Mouse (Mus musculus): ENCODE results near the gene Ttc39a. TPM values are rescaled to one million over a fixed set of nuclear protein-coding genes. Genes with fewer than 3 reads are reported as not detected.

The Ttc39a gene
- total RNA-seq (2014; rRNA removed; ENCODE audit: low replicate concordance) (4.2 and 10.0 TPM in 2 replicates), polyA plus RNA-seq (2015; fragmentation: Nextera tagmentation; extraction: Ambion mirVana) (3.4 and 3.6 TPM in 2 replicates)

DNA sequence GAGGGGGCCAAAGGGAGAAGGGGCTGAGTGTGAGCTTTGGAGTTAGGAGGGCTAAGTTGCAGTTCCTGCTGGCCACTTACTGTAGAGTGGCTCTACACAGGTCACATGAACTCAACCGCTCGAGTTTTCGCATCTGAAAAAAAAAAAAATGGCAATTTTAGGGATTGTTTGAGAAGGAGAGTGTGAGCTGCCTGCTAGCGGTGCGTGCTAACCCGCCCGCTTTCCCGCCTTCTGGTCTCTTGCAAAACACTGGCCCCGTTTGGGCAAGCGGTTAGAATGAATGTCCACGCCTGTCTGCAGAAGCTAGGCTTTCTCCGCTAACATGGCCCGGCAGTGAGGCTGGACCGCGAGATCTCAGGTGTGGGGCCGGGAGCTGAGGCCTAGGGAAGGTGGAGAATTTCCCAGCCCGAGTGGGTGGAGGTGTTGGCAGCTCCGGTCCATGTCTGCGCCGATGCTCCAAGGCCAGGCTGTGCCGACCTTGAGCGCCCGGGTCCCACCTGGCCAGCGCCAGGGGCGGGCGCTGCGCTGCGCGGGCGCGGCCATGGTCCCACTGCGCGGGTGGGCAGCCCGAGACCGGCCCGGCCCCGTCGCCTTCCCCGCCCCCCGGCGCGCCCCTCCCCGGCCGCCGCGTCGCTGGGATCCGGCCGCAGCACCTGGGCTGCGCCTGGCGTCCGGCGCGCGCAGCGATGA, at the start of gene Ttc39a:
Gene Ttc39a (plus strand): TSS at position 138 of the 690 bp plus-strand sequence.
- peak within 1 kb of the TSS; percentile 72 for H3K27ac ChIP-seq (ENCODE audit: low read depth)
- WGBS: under 1% methylated on average over 53 of the region's 56 CpGs
- peak; percentile 49 for ATAC-seq (ENCODE audit: insufficient read depth, low read depth)
- H3K4me1 ChIP-seq (ENCODE audit: control insufficient read depth, insufficient read depth): peaks cover 15% of the 10 kb centered on the region
- no peaks in the 10 kb centered on the region for H3K27me3 ChIP-seq (ENCODE audit: control insufficient read depth, insufficient read depth, low read length)
- no peaks in the 10 kb centered on the region for H3K9me3 ChIP-seq (replicated peaks; ENCODE audit: control insufficient read depth, low read length)
- H3K9ac ChIP-seq (replicated peaks; ENCODE audit: low read depth, low read length): peak within 1 kb of the TSS; percentile 63
- H3K36me3 ChIP-seq (replicated peaks; ENCODE audit: control insufficient read depth, insufficient read depth, low read length): no peaks in the 10 kb centered on the region
- H3K4me2 ChIP-seq (ENCODE audit: low read depth, low read length): peak within 1 kb of the TSS; percentile 81
- peak; percentile 30 for DNase-seq (ENCODE audit: low spot score)
- no peak for TF ChIP-seq CTCF (IDR thresholded peaks at IDR 0.05; ENCODE audit: low read depth)
- no peak for TF ChIP-seq EP300 (IDR thresholded peaks at IDR 0.05; ENCODE audit: low read depth)
- peak within 1 kb of the TSS; percentile 59 for H3K4me3 ChIP-seq (ENCODE audit: low read depth, low read length)

DNA sequence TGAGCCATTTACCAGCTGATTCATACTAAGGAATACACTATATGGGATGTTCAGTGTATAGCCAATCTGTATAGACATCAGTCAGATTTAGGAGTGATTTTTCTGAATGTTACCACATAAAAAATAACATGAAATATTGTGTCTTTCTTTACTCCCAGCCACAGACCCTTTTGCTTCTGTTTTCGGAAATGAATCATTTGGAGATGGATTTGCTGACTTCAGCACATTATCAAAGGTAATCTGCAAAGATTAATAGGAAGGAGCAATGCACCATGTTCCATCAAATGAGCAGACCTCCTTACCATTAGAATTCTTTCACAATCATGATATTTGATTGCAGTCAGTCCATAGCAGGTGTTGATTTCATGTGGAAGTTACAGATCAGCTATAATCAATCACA, 28.3 kb upstream of the Ttc39a start:
- Histone ChIP-seq H3K27me3 (ENCODE audit: control insufficient read depth, insufficient read depth, low read length) (no peaks in the 10 kb centered on the region), H3K9me3 (replicated peaks; ENCODE audit: control insufficient read depth, low read length) (no peaks in the 10 kb centered on the region), H3K27ac (ENCODE audit: low read depth) (no peak overlapping the region), H3K9ac (replicated peaks; ENCODE audit: low read depth, low read length) (no peak overlapping the region), H3K4me3 (ENCODE audit: low read depth, low read length) (no peak overlapping the region), H3K36me3 (replicated peaks; ENCODE audit: control insufficient read depth, insufficient read depth, low read length) (peaks cover 41% of the 10 kb centered on the region), H3K4me2 (ENCODE audit: low read depth, low read length) (no peak overlapping the region), H3K4me1 (ENCODE audit: control insufficient read depth, insufficient read depth) (no peaks in the 10 kb centered on the region)
- 87% methylated on average over 1 of the region's 1 CpGs for WGBS
- no peak for DNase-seq (ENCODE audit: low spot score)
- ATAC-seq (ENCODE audit: insufficient read depth, low read depth): no peak
- TF ChIP-seq EP300 (IDR thresholded peaks at IDR 0.05; ENCODE audit: low read depth): no peak
- TF ChIP-seq CTCF (IDR thresholded peaks at IDR 0.05; ENCODE audit: low read depth): no peak

DNA sequence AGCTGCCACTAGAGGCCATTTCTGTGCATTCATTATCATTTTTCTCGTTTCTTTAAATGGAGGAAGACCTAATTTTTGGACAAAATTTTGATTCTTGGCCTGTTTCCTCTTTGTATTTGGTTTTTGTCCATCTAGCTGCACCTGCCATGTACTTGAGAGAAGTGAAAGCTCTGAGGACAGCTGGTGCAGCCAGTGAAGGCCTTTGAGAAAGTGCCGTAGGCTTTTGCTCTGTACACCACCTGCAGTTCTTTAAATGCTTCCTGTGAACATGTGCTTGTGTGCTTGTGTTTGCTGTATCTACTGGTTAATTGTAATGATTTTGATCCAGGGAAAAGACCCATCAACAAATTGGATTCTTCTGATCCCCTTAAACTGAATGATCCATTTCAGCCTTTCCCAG, 24.0 kb upstream of the Ttc39a start:
- Histone ChIP-seq H3K27ac (ENCODE audit: low read depth) (no peak overlapping the region), H3K4me2 (ENCODE audit: low read depth, low read length) (no peak overlapping the region), H3K36me3 (replicated peaks; ENCODE audit: control insufficient read depth, insufficient read depth, low read length) (peaks cover 40% of the 10 kb centered on the region), H3K27me3 (ENCODE audit: control insufficient read depth, insufficient read depth, low read length) (no peaks in the 10 kb centered on the region), H3K4me3 (ENCODE audit: low read depth, low read length) (no peak overlapping the region), H3K9ac (replicated peaks; ENCODE audit: low read depth, low read length) (no peak overlapping the region), H3K4me1 (ENCODE audit: control insufficient read depth, insufficient read depth) (no peaks in the 10 kb centered on the region), H3K9me3 (replicated peaks; ENCODE audit: control insufficient read depth, low read length) (no peaks in the 10 kb centered on the region)
- ATAC-seq (ENCODE audit: insufficient read depth, low read depth) (no peak), DNase-seq (ENCODE audit: low spot score) (no peak)
- TF ChIP-seq CTCF (IDR thresholded peaks at IDR 0.05; ENCODE audit: low read depth): no peak
- TF ChIP-seq EP300 (IDR thresholded peaks at IDR 0.05; ENCODE audit: low read depth): no peak
- WGBS: 86% methylated on average over 2 of the region's 2 CpGs

DNA sequence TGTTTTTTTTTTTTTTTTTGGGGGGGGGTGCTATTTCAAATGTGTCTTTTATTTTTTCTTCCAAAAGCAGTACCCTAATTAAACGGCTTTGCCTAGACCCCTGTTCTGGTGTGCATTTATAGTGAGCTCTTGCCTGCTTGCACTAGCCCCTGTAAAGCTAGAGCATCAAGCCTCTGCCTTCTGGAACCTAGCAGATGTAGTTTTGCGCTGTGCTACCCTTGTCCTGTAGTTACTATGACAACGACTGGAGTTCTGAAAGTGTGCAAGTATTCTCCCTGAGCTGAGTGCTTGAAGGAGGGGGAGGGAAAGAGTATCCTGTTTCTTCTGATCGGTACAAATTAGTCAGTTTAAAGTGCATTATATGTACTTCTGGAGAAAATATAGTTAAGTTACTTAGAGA, 20.8 kb upstream of the Ttc39a start:
- ATAC-seq (ENCODE audit: insufficient read depth, low read depth): no peak
- H3K27ac ChIP-seq (ENCODE audit: low read depth): no peak overlapping the region
- DNase-seq (ENCODE audit: low spot score): no peak
- no peak overlapping the region for H3K9ac ChIP-seq (replicated peaks; ENCODE audit: low read depth, low read length)
- TF ChIP-seq CTCF (IDR thresholded peaks at IDR 0.05; ENCODE audit: low read depth) (no peak), EP300 (IDR thresholded peaks at IDR 0.05; ENCODE audit: low read depth) (no peak)
- WGBS: 83% methylated on average over 4 of the region's 4 CpGs
- no peaks in the 10 kb centered on the region for H3K4me1 ChIP-seq (ENCODE audit: control insufficient read depth, insufficient read depth)
- no peaks in the 10 kb centered on the region for H3K9me3 ChIP-seq (replicated peaks; ENCODE audit: control insufficient read depth, low read length)
- peaks cover 22% of the 10 kb centered on the region for H3K36me3 ChIP-seq (replicated peaks; ENCODE audit: control insufficient read depth, insufficient read depth, low read length)
- H3K4me2 ChIP-seq (ENCODE audit: low read depth, low read length): no peak overlapping the region
- no peak overlapping the region for H3K4me3 ChIP-seq (ENCODE audit: low read depth, low read length)
- no peaks in the 10 kb centered on the region for H3K27me3 ChIP-seq (ENCODE audit: control insufficient read depth, insufficient read depth, low read length)

DNA sequence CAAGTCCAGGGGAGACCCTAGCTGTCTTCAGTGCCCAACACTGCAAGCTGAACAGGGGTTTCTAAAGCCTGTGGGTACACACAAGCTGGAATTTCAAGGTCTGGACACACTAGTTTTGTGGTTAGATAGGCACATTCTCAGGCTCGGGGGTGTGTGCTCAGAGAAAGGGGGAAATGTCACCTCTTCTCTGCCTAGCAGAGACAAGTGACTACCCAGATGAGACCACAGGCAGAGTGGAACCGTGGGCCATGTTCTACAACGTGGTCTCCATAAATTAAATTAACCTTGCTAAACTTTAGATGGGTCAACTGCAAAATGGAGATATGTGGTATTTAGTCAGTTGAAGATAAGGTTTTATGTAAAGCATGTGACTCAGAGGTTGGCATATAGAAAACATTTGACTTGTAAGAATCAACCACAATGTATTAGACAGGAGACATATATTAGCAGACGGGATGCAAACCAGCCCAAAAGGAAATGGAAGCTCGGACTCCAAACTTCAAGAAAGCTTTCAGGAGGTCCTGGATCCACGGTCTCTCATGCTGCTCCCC, 13.1 kb upstream of the Ttc39a start:
- H3K9ac ChIP-seq (replicated peaks; ENCODE audit: low read depth, low read length): no peak overlapping the region
- H3K4me3 ChIP-seq (ENCODE audit: low read depth, low read length): no peak overlapping the region
- H3K27ac ChIP-seq (ENCODE audit: low read depth): no peak overlapping the region
- no peak for ATAC-seq (ENCODE audit: insufficient read depth, low read depth)
- H3K4me2 ChIP-seq (ENCODE audit: low read depth, low read length): no peak overlapping the region
- H3K27me3 ChIP-seq (ENCODE audit: control insufficient read depth, insufficient read depth, low read length): no peaks in the 10 kb centered on the region
- no peak for TF ChIP-seq EP300 (IDR thresholded peaks at IDR 0.05; ENCODE audit: low read depth)
- H3K4me1 ChIP-seq (ENCODE audit: control insufficient read depth, insufficient read depth): no peaks in the 10 kb centered on the region
- whole genome bisulfite sequencing: 66% methylated on average over 6 of the region's 6 CpGs
- peaks cover 6% of the 10 kb centered on the region; the same call in 1 of the 2 replicates for H3K36me3 ChIP-seq (replicated peaks; ENCODE audit: control insufficient read depth, insufficient read depth, low read length)
- H3K9me3 ChIP-seq (replicated peaks; ENCODE audit: control insufficient read depth, low read length): no peaks in the 10 kb centered on the region
- DNase-seq (ENCODE audit: low spot score): no peak

All from heart, postnatal 0 days (tissue).